Mouse (Mus musculus) cortical plate, adult 2 months (tissue): ENCODE data around the gene Samd4b.

ENCODE experiments used
- CTCF ChIP-seq: fragments of 200-500 bp; IDR thresholded peaks from 2 replicates; pipeline ENCODE4 v1.5.1; 2011; ENCODE audit warnings: mild to moderate bottlenecking, control low read depth, low read length; ENCODE audit not compliant: insufficient read depth; ENCODE audit errors: extremely low read depth
- POLR2A ChIP-seq: fragments of 200-500 bp; IDR thresholded peaks from 2 replicates; pipeline ENCODE4 v1.6.1; 2011; ENCODE audit warnings: mild to moderate bottlenecking, low read length, control low read depth; ENCODE audit not compliant: insufficient read depth; ENCODE audit errors: extremely low read depth

- no peak for TF ChIP-seq POLR2A
- no peak for TF ChIP-seq CTCF
Observed at GRCm38 (mm10) chr7:28624791-28625190, 26.8 kb upstream of the Samd4b start.
